Mouse (Mus musculus) spleen, postnatal 36 days (tissue): ENCODE measurements around the gene Gbe1.
A peak's percentile ranks its signal among the peaks of the same experiment; 100 is the strongest.

Experiments
- DNase-seq, 2 experiments: peaks; one replicate each; pipeline ENCODE4 v3.0.0; 2022; ENCODE audit warnings: low spot score in 2 of 2, mixed read lengths in 1 of 2

Gene Gbe1

GRCm38 (mm10) chr16:70568341-70569265 is 254.9 kb downstream of the Gbe1 start:
- DNase-seq, result peak in 1 of 2 experiments; percentile 7

GRCm38 (mm10) chr16:70585964-70586363 is 272.2 kb downstream of the Gbe1 start:
- no peak for DNase-seq

- no peak for DNase-seq
Measured at GRCm38 (mm10) chr16:70602326-70602725, 288.6 kb downstream of the Gbe1 start.

GRCm38 (mm10) chr16:70608358-70608757 is 294.6 kb downstream of the Gbe1 start:
- DNase-seq, result no peak

- no peak for DNase-seq
Measured at GRCm38 (mm10) chr16:70617691-70618090, 303.9 kb downstream of the Gbe1 start.

- no peak for DNase-seq
Measured at GRCm38 (mm10) chr16:70618168-70618567, 304.4 kb downstream of the Gbe1 start.
